14 mouse cellular contexts compared by ENCODE assay signal in the genomic region with DNA sequence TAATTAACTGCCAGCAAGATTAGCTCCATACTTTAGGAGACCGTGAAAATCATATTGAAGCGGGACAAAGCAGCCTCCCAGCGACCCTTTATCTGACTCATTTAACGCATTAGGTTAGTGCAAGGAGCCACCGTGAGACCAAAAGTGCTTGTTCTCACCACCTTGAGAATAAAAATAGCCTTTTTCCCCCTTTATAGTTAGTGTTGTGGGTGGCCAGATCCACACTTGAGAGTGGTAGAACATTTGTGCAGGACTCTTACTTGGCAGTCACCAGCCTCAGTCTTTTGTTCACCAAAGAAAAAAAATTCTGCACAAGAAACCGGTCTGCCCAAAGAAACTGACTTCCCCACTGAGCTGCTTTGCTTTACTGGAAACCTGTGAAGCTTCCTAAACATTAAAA.
"Had no signal": no experiment of that assay in that cellular context is flagged by ENCODE, and none has a peak within 500 bp of the region (broad histone marks: within the 10 kb centered on the region; RNA-seq: fewer than 3 reads in every experiment).

No protein-coding gene starts in this region.

- H3K27ac ChIP-seq: limb, embryonic 10.5 days; liver, embryonic 15.5 days; midbrain, embryonic 12.5 days; neural tube, embryonic 15.5 days had no signal

- DNase-seq: kidney, adult 8-10 months; kidney, postnatal 25 days; layer of hippocampus, adult 9-11 months; lung, adult 2 months; lung, postnatal 4 days; right cerebral cortex, postnatal 4 days; spleen, adult 18-20 months; thymus, adult 18-20 months; thymus, postnatal 14 days had no signal

- H3K4me3 ChIP-seq: limb, embryonic 10.5 days; liver, embryonic 15.5 days; midbrain, embryonic 12.5 days; myocyte; neural tube, embryonic 15.5 days had no signal
